Mouse (Mus musculus): ENCODE data around the gene Mta1.

Mta1 gene

DNA sequence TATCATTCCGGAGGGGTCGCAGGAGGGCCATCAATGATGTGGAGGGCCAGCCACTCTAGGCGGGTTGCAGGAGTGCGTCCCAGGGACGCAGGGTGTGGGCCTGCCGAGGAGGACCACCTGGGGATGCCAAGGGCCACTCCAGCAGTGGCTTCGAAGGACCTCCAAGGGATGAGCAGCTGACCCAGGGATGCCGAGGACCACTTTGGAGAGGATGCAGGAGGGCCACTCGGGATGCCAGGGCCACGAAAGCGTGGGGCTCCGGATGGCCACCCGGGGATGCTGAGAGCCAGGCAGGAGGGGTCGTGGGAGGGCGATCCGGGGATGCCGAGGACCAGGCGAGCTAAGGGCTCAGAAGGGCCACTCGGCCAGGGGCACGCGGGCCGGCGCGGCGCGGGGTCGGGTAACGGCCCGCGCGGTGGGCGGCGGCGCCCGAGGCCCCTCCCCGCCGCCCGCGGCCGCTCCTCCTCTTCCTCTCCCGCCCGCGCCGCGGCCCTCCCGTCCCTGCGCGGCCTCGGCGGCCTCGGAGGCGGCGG lies at the start of gene Mta1:
Gene Mta1 (plus strand): TSS at position 530 of the 533 bp plus-strand sequence.
- DNase-seq (ENCODE audit: low spot score): peak; percentile 32

DNA sequence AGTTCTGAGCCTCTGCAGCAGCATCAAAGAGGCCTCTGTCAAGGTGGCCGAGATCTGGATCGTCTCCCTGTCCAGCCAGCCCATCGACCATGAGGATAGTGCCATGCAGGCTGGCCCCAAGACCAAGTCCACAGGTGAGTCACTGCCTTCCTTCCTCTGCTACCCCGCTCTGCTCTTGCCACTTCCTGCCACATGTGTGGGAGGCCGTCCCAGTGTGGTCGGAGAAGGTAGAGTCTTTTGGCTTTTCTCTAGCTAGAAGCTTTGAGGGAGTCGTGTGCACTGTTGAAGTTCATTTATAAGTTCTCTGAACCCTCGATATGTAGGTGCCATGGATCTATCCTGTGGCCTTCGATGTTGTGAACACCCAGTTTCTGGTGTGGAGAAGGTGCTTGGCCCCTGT lies 48.2 kb upstream of the Mta1 start:
- DNase-seq (ENCODE audit: low spot score): no peak

DNA sequence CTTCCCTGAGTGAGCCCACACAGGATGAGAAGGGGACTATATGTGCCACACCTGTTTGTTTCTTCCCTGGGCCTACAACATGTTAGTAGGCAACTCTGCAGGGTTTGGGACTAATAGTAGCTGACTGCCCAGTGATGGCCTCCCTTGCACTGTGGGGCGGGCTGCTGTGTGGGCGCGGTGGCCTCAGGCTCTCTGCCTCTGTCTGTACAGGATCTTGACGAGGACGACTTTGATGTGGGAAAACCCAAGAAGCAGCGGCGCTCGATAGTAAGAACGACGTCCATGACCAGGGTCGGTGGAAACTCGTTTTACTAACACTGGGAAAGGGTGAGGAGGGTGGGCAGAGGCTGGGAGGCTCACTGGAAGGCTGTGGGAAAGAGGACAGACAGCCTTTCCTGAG lies 47.4 kb upstream of the Mta1 start:
- no peak for DNase-seq (ENCODE audit: low spot score)

GRCm38 (mm10) chr12:113051628-113052403 lies 46.3 kb upstream of the Mta1 start:
- DNase-seq (ENCODE audit: low spot score): peak; percentile 32

GRCm38 (mm10) chr12:113056089-113056488 lies 42.0 kb upstream of the Mta1 start:
- no peak for DNase-seq (ENCODE audit: low spot score)

DNA sequence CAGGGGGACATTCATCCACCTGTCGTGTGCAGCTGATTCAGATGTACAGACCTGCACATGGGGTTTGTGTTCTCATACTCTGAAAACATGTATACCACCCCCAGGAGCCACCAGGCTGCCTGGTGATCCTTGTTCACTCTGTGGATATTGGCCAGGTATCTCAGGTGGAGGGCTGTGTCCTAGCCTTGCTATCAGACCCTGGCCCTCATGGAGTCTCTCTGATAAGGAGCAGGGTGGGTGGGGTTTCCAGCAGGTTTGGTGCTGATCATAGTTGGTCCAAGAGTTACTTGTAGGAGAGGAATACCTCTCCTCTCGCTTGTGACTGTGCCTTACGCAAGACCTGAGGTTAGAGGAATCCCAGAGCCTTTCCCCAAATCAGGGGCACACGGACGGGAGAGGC lies 37.9 kb upstream of the Mta1 start:
- DNase-seq (ENCODE audit: low spot score): no peak

DNA sequence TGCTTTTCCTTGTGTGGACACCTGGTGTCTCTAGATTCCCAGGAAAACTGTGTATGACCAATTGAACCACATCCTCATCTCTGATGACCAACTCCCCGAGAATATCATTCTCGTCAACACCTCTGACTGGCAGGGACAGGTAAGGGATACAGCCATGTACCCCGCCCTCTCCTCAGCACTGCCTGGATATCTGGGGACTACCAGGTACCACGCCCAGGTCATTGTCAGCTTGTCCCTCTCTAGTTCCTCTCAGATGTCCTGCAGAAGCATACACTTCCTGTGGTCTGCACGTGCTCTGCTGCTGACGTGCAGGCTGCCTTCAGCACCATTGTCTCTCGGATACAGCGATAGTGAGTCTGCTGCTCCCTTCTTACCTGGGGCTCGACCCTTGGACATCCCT lies 36.5 kb upstream of the Mta1 start:
- no peak for DNase-seq (ENCODE audit: low spot score)

DNA sequence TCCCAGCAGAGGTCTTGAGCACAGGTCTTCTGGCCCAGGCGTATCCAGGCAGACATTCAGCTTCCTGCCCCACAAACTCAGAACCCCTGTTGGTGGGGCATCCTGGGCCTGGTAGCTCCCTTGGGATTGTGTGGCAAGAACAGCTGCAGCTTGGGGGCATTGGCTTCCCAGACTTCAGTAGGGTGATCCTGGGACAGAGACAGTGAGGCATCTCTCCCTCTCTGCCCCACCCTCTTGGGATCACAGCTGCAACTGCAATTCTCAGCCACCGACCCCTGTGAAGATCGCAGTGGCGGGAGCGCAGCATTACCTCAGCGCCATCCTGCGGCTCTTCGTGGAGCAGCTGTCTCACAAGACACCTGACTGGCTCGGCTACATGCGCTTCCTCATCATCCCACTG lies 35.9 kb upstream of the Mta1 start:
- no peak for DNase-seq (ENCODE audit: low spot score)

DNA sequence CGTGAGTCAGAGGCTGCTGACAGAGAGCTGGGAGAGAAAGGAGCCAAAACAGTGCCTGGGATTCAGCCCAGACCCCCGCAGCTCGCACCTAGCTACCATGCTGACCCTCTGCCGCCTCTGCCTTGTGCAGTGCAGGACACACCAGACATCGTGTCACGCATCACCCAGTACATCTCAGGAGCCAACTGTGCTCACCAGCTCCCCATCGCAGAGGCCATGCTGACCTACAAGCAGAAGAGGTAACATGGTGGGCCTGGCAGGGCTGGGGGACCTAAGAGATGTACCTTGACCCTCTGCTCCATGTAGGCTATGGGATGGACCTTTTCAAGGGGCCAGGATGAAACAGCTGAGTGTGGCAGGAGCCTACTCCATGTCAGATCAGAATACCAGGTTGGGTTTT lies 34.4 kb upstream of the Mta1 start:
- DNase-seq (ENCODE audit: low spot score): no peak

GRCm38 (mm10) chr12:113068002-113068401 lies 30.1 kb upstream of the Mta1 start:
- DNase-seq (ENCODE audit: low spot score): no peak

- no peak for DNase-seq (ENCODE audit: low spot score)
Observed at GRCm38 (mm10) chr12:113069389-113069788, 28.7 kb upstream of the Mta1 start.

GRCm38 (mm10) chr12:113071321-113071720 lies 26.8 kb upstream of the Mta1 start:
- no peak for DNase-seq (ENCODE audit: low spot score)

DNA sequence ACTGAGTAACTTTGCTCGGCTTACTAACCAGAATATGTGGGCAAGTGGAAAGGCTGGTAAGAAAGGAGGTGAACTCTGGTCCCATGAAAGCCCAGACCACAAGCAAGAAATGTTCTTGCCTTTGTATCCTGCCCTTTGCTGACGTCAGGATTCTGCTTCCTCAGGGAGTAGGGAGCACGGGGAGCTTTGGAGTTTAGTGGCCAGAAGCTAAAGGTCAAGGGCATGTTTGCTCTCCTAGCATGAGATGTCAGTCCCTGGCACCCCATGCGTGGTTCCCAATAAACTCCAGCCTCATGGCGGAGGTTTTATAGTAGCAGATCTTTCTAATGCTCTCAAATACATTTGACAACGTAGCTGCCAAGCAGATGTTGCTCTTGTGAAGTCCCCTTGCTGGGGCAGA lies 26.3 kb upstream of the Mta1 start:
- DNase-seq (ENCODE audit: low spot score): no peak

- peak; percentile 9 for DNase-seq (ENCODE audit: low spot score)
Observed at GRCm38 (mm10) chr12:113073420-113074328, 24.4 kb upstream of the Mta1 start.

DNA sequence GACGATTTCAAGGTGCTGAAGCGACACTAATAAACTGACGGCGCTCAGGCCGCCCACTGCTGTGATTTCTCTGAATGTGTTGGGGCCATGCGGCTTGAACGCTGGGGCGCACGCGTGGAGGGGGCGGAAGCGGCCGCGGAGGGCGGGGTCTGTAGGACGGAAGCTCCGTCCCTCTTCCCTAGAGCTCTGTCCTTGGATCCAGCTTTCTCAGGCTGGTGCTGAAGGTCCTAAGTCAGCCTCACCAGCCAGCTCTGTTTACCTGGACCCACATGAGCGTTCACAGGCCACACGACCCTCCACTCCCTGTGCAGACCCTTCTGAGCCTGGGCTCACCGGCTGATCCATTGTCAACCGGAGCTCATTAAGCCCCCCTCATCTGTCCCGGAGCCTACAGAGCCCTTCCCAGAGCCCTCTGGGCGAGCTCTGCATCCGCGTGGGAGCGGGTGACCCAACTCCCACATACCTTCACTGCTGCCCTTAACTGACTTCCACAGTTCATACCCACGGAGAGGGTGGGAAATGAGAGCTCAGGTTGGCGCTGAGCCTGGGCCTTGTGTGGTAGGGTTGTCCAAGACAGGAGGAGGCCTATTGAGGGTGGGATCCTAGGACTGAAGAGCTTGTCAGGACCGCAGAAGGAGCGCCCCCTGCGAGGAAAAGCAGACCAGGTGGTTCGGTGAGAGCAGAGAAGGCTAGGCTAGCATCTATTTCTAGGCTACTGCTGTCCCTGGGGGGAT lies 23.6 kb upstream of the Mta1 start, which contains the start of gene Tex22:
Gene Tex22 (plus strand): TSS at position 174 of the 734 bp plus-strand sequence.
- peak; percentile 78 for DNase-seq (ENCODE audit: low spot score)

DNA sequence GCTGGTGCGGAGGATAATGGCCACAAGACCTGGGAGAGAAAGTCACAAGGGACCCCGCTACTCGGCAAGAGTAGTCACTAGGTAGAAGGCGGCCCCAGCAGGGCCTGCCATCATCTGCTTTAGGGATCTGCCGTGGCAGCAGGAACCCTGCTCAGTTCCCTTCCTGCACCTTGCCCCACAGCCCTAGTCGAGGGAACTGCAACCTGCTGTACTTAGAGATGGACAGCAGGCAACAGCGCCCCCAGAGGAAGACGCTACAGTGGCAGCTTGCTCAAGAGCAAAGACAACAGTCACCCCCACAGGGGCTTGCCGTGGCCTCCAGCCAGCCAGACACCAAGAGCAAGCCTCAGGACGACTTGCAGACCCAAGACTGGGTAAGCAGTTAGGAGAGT lies 23.0 kb upstream of the Mta1 start:
- DNase-seq (ENCODE audit: low spot score): peak; percentile 84

GRCm38 (mm10) chr12:113075486-113075885 lies 22.6 kb upstream of the Mta1 start:
- DNase-seq (ENCODE audit: low spot score): no peak

DNA sequence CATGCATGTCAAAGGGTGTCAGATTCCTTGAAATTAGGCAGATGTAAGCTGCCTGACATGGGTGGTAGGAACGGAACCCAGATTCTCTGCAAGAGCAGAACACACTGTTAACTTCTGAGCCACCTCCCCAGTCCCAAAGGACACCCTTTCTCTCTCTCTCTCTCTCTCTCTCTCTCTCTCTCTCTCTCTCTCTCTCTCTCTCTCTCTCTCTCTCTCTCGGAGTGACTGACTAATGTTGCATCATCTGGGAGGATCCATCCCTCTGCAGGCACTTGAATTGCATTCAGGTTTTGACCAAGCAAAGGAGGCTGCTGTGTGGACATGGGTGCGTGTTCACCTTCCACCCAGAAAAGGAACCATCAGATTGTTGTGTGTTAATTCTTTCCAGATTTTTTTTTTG lies 10.8 kb upstream of the Mta1 start:
- DNase-seq (ENCODE audit: low spot score): no peak

GRCm38 (mm10) chr12:113088026-113088425 lies 10.1 kb upstream of the Mta1 start:
- no peak for DNase-seq (ENCODE audit: low spot score)

GRCm38 (mm10) chr12:113089107-113089506 lies 9.0 kb upstream of the Mta1 start:
- no peak for DNase-seq (ENCODE audit: low spot score)

GRCm38 (mm10) chr12:113090053-113090452 lies 8.0 kb upstream of the Mta1 start:
- no peak for DNase-seq (ENCODE audit: low spot score)

DNA sequence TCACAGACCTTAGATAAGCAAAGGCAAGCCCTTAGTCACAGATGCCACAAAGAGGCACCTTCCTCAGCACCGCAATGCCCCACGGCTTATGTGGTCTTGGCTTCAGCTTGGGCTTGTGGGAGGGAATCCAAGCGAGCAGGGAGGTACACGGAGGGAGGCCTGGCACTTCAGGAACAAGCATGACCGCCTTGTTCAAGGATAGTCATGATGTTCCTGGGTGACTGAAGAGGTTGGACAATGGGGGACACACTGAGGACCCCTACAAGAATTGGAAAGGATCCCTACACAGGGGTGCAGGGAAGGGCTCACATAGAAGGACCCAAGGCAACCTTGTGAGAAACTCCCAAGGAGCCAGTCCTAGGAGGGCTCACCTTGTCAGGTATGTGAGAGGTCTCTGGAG lies 1.0 kb upstream of the Mta1 start:
- DNase-seq (ENCODE audit: low spot score): no peak
